19 mouse cellular contexts compared by ENCODE assay signal in the genomic region with DNA sequence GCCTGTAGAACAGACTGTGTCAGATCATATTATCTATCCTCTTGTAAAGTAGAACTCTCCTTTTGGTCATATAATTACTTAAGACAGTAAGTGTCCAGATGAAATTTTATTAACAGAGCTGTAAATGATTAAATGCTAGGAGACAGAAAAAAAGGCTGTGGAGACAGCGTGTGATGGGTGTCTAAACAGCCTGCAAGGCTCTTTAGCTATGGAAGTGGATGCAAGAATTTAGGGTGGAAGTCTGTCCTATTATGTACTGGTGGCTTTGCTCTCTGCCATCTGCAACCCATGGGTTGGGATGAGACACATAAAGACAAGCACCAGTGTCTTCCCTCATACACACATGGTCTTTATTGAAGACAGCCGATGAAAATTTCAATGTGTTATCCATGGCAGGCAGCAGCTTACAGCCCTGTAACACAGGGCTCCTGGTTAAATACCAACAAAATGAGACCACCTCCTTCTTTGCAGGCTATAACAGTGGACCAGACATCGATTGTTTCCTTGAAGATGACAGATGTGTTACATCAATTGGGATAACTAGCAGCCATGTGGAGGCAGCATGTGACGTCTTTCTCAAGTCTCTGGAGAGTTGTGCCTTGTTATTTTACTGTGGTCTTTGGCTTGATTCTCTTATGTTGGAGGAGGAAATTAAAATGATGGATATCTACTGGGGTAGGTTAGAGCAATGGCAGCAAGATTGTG.
"Had no signal": no experiment of that assay in that cellular context is flagged by ENCODE, and none has a peak within 500 bp of the region (broad histone marks: within the 10 kb centered on the region; RNA-seq: fewer than 3 reads in every experiment).

No protein-coding gene starts in this region.

- H3K9ac ChIP-seq: liver, embryonic 14.5 days; liver, postnatal 0 days; lung, embryonic 14.5 days; midbrain, embryonic 13.5 days; neural tube, embryonic 13.5 days; stomach, embryonic 15.5 days had no signal

- H3K27me3 ChIP-seq: midbrain, embryonic 13.5 days; neural tube, embryonic 13.5 days; stomach, embryonic 15.5 days had no signal

- H3K27ac ChIP-seq: layer of hippocampus, adult 2 months; liver, embryonic 14.5 days; macrophage; midbrain, embryonic 10.5 days; midbrain, embryonic 13.5 days; neural tube, embryonic 13.5 days; stomach, embryonic 15.5 days had no signal

- H3K4me1 ChIP-seq: neural tube, embryonic 13.5 days had no signal

- H3K4me2 ChIP-seq: liver, embryonic 11.5 days; lung, embryonic 14.5 days; midbrain, embryonic 13.5 days; neural tube, embryonic 13.5 days; stomach, embryonic 15.5 days had no signal

- H3K36me3 ChIP-seq: midbrain, embryonic 10.5 days; midbrain, embryonic 13.5 days; stomach, embryonic 15.5 days had no signal

- ATAC-seq: intestine, postnatal 0 days; liver, postnatal 0 days; lung, postnatal 0 days; midbrain, embryonic 13.5 days; midbrain, embryonic 16.5 days had no signal

- DNase-seq: layer of hippocampus, adult 9-11 months; liver, postnatal 0 days; lung, embryonic 14.5 days; retina, postnatal 1 day; right cerebral cortex, postnatal 25 days; spleen, adult 18-20 months; thymus, postnatal 25 days had no signal

- H3K9me3 ChIP-seq: midbrain, embryonic 10.5 days; midbrain, embryonic 13.5 days; neural tube, embryonic 13.5 days; stomach, embryonic 15.5 days had no signal

- H3K4me3 ChIP-seq: layer of hippocampus, adult 2 months; midbrain, embryonic 10.5 days; midbrain, embryonic 13.5 days; myocyte; neural tube, embryonic 13.5 days; stomach, embryonic 15.5 days had no signal
